Mouse (Mus musculus) embryonic facial prominence, embryonic 14.5 days (tissue): Measurements from ENCODE around the gene Zbtb8os. TPM values are rescaled to one million over a fixed set of nuclear protein-coding genes. Genes with fewer than 3 reads are reported as not detected.

Experiments used
- ATAC-seq: fragments of 200-750 bp; cut with Nextera tagmentation; 2 replicates; pipeline ENCODE4 v1.8.0; 2017; ENCODE audit warnings: low read depth, moderate number of reproducible peaks, moderate TSS enrichment
- DNase-seq: peaks from one replicate; pipeline ENCODE4 v3.0.0-alpha.2; 2015; ENCODE audit warnings: low spot score
- H3K27ac ChIP-seq: fragments of 300-500 bp; sonication (generic); replicated peaks from 2 replicates; pipeline ENCODE4 v1.5.1; 2014; ENCODE audit warnings: low read depth, mild to moderate bottlenecking, low read length, moderate library complexity
- H3K27me3 ChIP-seq: fragments of 300-500 bp; sonication (generic); replicated peaks from 2 replicates; pipeline ENCODE4 v1.6.1; 2014; ENCODE audit warnings: low read length; ENCODE audit not compliant: control insufficient read depth, insufficient read depth
- H3K36me3 ChIP-seq: fragments of 300-500 bp; sonication (generic); 2 replicates; pipeline ENCODE4 v1.6.1; 2014; ENCODE audit warnings: low read length, mixed read lengths; ENCODE audit not compliant: control insufficient read depth, insufficient read depth
- H3K4me1 ChIP-seq: fragments of 300-500 bp; sonication (generic); 2 replicates; pipeline ENCODE4 v1.6.1; 2014; ENCODE audit warnings: antibody characterized with exemption, low read length; ENCODE audit not compliant: control insufficient read depth, insufficient read depth
- H3K4me2 ChIP-seq: fragments of 300-500 bp; sonication (generic); 2 replicates; pipeline ENCODE4 v1.6.1; 2014; ENCODE audit warnings: low read depth, mild to moderate bottlenecking, low read length, moderate library complexity, mixed read lengths
- H3K4me3 ChIP-seq: fragments of 300-500 bp; sonication (generic); 2 replicates; pipeline ENCODE4 v1.5.1; 2014; ENCODE audit warnings: low read depth, mild to moderate bottlenecking, low read length
- H3K9ac ChIP-seq: fragments of 300-500 bp; sonication (generic); 2 replicates; pipeline ENCODE4 v1.6.1; 2014; ENCODE audit warnings: low read depth, mild to moderate bottlenecking, low read length, moderate library complexity, mixed read lengths
- H3K9me3 ChIP-seq: fragments of 300-500 bp; sonication (generic); 2 replicates; pipeline ENCODE4 v1.6.1; 2016; ENCODE audit warnings: low read length; ENCODE audit not compliant: control insufficient read depth
- WGBS: fragments of 180-500 bp; shearing (Covaris S2); extraction: QIAGEN DNeasy Blood & Tissue Kit; methylation state at CpG from one replicate; pipeline ENCODE4 v1.1.7; 2014; 5-methylcytosine and 5-hydroxymethylcytosine counted together
- polyA plus RNA-seq: library from polyadenylated mRNA; unstranded; fragments of >200 nt; fragmentation: Nextera tagmentation; extraction: Ambion mirVana; gene quantifications from 2 replicates; pipeline ENCODE4 v1.2.1, GENCODE M21; 2014

Gene Zbtb8os
- polyA plus RNA-seq, 1 experiment from 2014 or later: 37.1 TPM

DNA sequence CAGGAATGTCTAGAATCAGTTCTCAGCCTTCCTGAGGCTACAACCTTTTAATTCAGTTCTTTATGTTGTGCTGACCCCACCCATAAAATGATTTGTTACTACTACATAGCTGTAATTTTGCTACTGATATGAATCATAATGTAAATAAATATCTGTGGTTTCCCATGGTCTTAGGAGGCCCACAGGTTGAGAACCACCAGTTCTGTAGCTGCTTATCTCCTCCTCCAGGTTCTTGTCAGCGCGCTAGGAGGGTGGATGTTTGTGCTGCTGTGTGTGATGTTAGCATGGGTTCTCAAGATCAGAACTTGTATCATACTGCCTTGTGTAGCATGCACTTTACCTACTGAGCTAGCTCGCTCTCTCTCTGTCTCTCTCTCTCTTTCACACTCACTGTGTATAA is 4.2 kb downstream of the Zbtb8os start:
- DNase-seq (no peak), ATAC-seq (no peak)
- Histone ChIP-seq H3K9me3 (no peaks in the 10 kb centered on the region), H3K9ac (no peak overlapping the region), H3K4me3 (no peak overlapping the region), H3K4me2 (no peak overlapping the region), H3K27me3 (no peaks in the 10 kb centered on the region), H3K27ac (no peak overlapping the region), H3K36me3 (peaks cover 28% of the 10 kb centered on the region), H3K4me1 (0 out of 2 replicates have a peak, but pooled peaks cover 3% of the 10 kb centered on the region)
- 97% methylated on average over 3 of the region's 3 CpGs for WGBS

DNA sequence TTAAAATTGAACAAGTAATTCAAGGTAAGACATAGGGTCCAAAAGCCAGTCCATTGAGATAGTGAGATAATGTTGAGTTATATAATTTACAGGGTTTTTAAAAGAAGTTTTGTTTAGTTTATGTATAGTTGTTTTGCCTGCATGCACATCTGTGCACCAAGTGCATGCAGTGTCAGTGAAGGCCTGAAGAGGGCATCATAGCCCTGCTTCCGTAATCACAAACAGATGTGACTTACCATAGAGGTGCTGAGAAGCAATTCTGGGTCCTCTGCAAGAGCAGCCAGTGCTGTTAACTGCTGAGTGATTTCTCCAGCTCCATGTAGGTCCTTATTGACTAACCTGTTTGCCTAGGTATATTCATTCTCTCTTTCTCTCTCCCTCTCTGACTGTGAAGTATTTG is 6.4 kb downstream of the Zbtb8os start:
- Histone ChIP-seq H3K27me3 (no peaks in the 10 kb centered on the region), H3K4me1 (0 out of 2 replicates have a peak, but pooled peaks cover 3% of the 10 kb centered on the region), H3K4me3 (no peak overlapping the region), H3K4me2 (no peak overlapping the region), H3K27ac (no peak overlapping the region), H3K9me3 (no peaks in the 10 kb centered on the region), H3K36me3 (peaks cover 37% of the 10 kb centered on the region), H3K9ac (no peak overlapping the region)
- DNase-seq: no peak
- ATAC-seq: no peak
- 82% methylated on average over 1 of the region's 1 CpGs for WGBS

DNA sequence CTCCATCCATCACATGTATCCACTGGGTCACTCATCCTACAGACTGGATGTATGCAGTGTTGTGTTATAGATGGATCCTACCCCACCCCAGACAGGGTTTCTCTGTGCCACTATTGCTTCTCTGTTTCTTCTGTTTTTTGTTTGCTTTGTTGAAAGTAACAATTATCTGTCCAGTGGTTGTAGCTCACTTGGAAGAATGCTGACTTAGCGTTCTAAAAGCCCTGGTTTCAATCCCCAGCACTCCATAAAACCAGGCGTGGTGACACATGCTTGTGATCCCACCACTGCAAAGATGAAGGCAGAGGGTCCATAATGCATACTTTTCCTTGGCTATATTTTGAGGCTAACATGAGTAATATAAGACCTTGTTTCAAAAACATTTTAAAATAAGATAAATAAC is 7.2 kb downstream of the Zbtb8os start:
- WGBS: 85% methylated on average over 2 of the region's 2 CpGs
- no peak overlapping the region for H3K27ac ChIP-seq

DNA sequence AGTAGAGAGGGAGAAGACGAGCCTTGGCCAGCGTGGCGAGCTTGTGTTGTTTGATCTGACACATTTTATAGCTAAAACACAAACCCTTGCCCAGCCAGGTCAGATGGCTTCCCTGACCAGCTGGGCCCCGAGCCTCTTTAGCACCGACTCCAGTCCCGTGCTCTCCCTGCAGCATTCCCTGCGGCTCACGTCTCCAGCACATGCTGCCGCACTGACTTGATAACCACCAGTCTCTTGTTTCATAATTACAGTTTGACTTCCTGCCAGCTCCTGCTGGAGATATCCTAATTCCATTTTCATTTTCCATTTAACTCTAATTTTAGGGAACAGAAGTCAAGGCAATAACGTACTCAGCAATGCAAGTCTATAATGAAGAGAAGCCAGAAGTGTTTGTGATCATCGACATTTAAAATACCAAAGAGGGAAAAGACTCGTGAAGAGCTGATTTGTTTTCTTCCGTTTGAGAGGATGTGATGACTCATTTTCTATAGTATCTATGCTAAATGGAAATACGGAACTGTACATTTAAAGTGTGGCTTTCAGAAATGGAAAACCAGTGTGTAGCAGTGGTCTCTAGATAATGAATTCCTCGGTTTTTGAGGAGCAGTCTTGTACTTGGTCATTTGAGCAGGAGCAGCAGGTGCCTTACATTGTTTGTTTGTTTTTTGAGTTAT is 11.1 kb downstream of the Zbtb8os start:
- H3K4me1 ChIP-seq: no peaks in the 10 kb centered on the region
- no peak overlapping the region for H3K4me2 ChIP-seq
- H3K4me3 ChIP-seq: no peak overlapping the region
- DNase-seq (peak; percentile 38), ATAC-seq (no peak)
- H3K27me3 ChIP-seq: no peaks in the 10 kb centered on the region
- 75% methylated on average over 15 of the region's 15 CpGs for WGBS
- no peak overlapping the region for H3K27ac ChIP-seq
- H3K36me3 ChIP-seq: peaks cover 34% of the 10 kb centered on the region
- H3K9me3 ChIP-seq: no peaks in the 10 kb centered on the region
- no peak overlapping the region for H3K9ac ChIP-seq

More for the DNA sequence above, 7.2 kb downstream of the Zbtb8os start:
- H3K27me3 ChIP-seq: no peaks in the 10 kb centered on the region
- ATAC-seq (no peak), DNase-seq (no peak)
- H3K4me1 ChIP-seq: no peaks in the 10 kb centered on the region
- no peaks in the 10 kb centered on the region for H3K9me3 ChIP-seq
- H3K9ac ChIP-seq: no peak overlapping the region
- no peak overlapping the region for H3K4me3 ChIP-seq
- peaks cover 37% of the 10 kb centered on the region for H3K36me3 ChIP-seq
- no peak overlapping the region for H3K4me2 ChIP-seq

DNA sequence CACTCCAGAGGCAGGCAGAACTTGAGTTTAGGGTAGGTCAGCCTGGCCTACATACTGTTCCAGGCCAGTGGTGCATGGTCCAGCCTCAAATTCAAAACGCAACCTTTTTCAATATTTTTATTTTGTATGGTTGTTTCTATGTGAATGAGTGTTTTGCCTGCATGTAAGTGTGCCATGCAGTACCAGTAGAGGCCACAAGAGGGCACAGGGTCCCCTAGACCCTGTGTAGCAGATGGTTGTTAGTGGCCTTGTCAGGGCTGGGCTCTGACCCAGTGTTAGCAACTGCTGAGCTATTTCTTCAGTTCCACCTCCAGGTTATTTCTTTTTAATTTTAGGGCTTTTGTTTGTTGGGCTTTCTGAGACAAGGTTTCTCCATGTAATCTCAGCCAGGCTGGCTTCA is 15.1 kb downstream of the Zbtb8os start:
- H3K4me1 ChIP-seq: no peaks in the 10 kb centered on the region
- 8% methylated on average over 1 of the region's 1 CpGs for WGBS
- no peak overlapping the region for H3K4me2 ChIP-seq
- no peak overlapping the region for H3K27ac ChIP-seq
- H3K9me3 ChIP-seq: no peaks in the 10 kb centered on the region
- peak; percentile 90 for DNase-seq
- H3K9ac ChIP-seq: no peak overlapping the region
- H3K36me3 ChIP-seq: peaks cover 23% of the 10 kb centered on the region; the same call in 1 of the 2 replicates
- peak; percentile 87 for ATAC-seq
- H3K27me3 ChIP-seq: no peaks in the 10 kb centered on the region
- H3K4me3 ChIP-seq: no peak overlapping the region

DNA sequence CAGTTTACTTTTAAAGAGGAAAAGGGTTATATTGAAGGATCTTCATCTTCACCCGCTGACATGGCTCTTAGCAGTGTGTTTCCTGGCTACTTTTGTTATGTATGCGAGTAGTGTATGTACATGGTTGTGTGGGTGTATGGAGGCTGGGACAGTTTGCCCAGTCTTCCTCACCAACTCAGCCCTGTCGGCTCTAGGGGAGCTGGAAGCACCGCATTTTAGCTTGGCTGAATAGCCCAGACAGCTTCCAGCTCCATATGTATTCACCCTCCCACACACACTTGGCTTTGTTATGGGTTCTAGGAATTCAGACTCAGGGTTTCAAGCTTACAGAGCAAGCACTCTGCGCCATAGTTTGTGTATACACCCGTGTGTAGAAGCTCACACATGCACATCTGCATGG is 15.6 kb downstream of the Zbtb8os start:
- ATAC-seq (no peak), DNase-seq (no peak)
- Histone ChIP-seq H3K9ac (no peak overlapping the region), H3K27ac (no peak overlapping the region), H3K4me2 (no peak overlapping the region), H3K9me3 (no peaks in the 10 kb centered on the region), H3K36me3 (peaks cover 26% of the 10 kb centered on the region), H3K27me3 (no peaks in the 10 kb centered on the region), H3K4me1 (no peaks in the 10 kb centered on the region), H3K4me3 (no peak overlapping the region)
- 69% methylated on average over 6 of the region's 6 CpGs for whole genome bisulfite sequencing

DNA sequence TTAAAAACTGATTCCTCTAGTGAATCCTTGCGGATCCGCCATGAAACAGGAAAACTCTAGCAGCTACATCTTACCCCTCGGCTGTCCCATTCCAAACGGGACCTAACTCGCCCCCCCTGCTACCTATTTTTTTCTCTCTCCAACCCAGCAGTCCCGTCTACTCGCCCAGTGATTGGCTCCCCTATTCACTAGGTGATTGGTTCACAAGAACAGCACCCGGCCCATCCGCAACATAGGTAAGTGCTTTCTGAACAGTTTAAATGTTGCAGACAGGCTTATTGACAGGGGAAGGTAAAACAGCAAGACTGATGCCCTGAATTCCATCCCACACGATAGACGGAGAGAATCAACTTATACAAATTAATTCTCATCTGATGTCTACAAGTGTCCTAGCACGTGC is 17.7 kb downstream of the Zbtb8os start:
- H3K9ac ChIP-seq: no peak overlapping the region
- no peaks in the 10 kb centered on the region for H3K27me3 ChIP-seq
- H3K4me3 ChIP-seq: no peak overlapping the region
- H3K4me2 ChIP-seq: no peak overlapping the region
- ATAC-seq (no peak), DNase-seq (no peak)
- H3K36me3 ChIP-seq: peaks cover 40% of the 10 kb centered on the region
- 88% methylated on average over 12 of the region's 12 CpGs for WGBS
- no peak overlapping the region for H3K27ac ChIP-seq
- no peaks in the 10 kb centered on the region for H3K4me1 ChIP-seq
- no peaks in the 10 kb centered on the region for H3K9me3 ChIP-seq

DNA sequence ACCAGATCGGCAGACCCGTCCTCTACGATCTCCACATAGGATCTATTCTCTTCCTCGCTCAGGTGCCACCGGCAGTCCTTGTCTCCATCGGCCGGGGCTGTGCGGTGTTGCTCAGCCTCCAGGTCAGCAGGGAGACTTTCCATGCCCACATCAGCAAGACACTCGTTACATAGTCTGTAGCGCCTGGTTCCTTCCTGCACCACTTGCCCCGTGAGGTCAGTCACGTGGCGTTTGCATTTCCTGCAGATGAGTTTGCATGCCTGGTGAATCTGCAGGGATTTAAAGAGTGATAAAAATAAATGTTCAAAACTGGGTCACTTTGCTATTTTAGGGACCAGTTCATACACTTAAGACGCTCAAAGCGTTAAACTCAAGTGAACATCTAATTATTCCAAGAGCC is 18.7 kb downstream of the Zbtb8os start:
- 79% methylated on average over 15 of the region's 15 CpGs for WGBS
- Histone ChIP-seq H3K4me2 (no peak overlapping the region), H3K9ac (no peak overlapping the region), H3K4me3 (no peak overlapping the region), H3K4me1 (no peaks in the 10 kb centered on the region), H3K27ac (no peak overlapping the region), H3K27me3 (no peaks in the 10 kb centered on the region), H3K9me3 (no peaks in the 10 kb centered on the region), H3K36me3 (peaks cover 46% of the 10 kb centered on the region)
- DNase-seq: no peak
- no peak for ATAC-seq

DNA sequence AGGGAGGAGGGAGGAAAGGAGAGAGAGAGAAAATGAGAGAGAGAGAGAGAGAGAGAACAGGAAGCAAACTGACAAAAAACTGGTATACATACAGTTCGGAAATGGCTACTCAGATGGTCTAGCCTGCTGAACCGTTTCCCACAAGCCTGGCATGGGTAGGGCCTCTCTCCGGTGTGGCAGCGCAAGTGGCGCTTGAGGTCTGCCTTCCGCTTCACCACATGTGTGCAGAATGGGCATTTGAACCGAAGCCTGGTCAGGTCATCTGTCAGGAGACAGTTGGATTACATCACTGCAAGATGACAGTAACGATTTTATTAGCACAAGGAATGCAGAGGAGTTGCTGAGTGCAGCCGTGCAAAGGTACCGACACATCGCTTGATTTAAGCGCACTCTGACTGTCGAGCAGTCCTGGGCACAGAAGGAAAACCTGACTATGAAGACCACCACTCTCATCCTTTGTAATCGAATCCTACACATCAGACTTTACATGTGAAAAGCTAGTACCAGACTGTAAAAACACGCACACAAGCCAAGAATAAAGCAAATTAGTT is 22.2 kb downstream of the Zbtb8os start:
- Histone ChIP-seq H3K4me1 (no peaks in the 10 kb centered on the region), H3K9me3 (no peaks in the 10 kb centered on the region), H3K4me2 (no peak overlapping the region), H3K9ac (no peak overlapping the region), H3K36me3 (peaks cover 58% of the 10 kb centered on the region), H3K27me3 (no peaks in the 10 kb centered on the region), H3K27ac (no peak overlapping the region), H3K4me3 (no peak overlapping the region)
- no peak for DNase-seq
- no peak for ATAC-seq
- WGBS: 84% methylated on average over 15 of the region's 15 CpGs
